In genomic region chr8:70816679-70817078, GRCm38 (mm10) we compare ENCODE assay signal across 7 mouse cellular contexts. TPM values are rescaled to one million over a fixed set of nuclear protein-coding genes. Genes with fewer than 3 reads are reported as not detected.
A peak's percentile ranks its signal among the peaks of the same experiment; 100 is the strongest.
DNase-seq lines count a peak whose midpoint lies in the region; ATAC-seq and TF ChIP-seq lines count a peak whose summit lies in the region.

No protein-coding gene starts in this region.

- no peaks in the 10 kb centered on the region for H3K79me3 ChIP-seq in C2C12 (ENCODE audit: low read depth)

- peaks cover 0 to 13% of the 10 kb centered on the region in 2 experiments; a peak in 3 of 4 replicates for H3K4me1 ChIP-seq in ES-E14 (ENCODE audit: control insufficient read depth in 2 of 2, insufficient read depth in 2 of 2, low read length in 2 of 2, poor library complexity in 1 of 2)
- H3K4me1 ChIP-seq in forebrain, postnatal 0 days (ENCODE audit: insufficient read depth), result no peaks in the 10 kb centered on the region
- H3K4me1 ChIP-seq in kidney, postnatal 0 days (replicated peaks; ENCODE audit: insufficient read depth, low read length), result no peaks in the 10 kb centered on the region

- DNase-seq in ES-E14 (ENCODE audit: low read depth, low spot score), result no peak
- DNase-seq in forebrain, postnatal 0 days, result no peak
- no peak for DNase-seq in kidney, postnatal 0 days (ENCODE audit: low spot score)
- DNase-seq in lung, postnatal 14 days, result peak; percentile 65
- peak; percentile 60 for DNase-seq in testis, postnatal 14 days (ENCODE audit: low spot score)

- H3K27ac ChIP-seq in ES-E14 (ENCODE audit: insufficient read depth, low read depth, low read length, poor library complexity, severe bottlenecking), result no peak overlapping the region
- H3K27ac ChIP-seq in forebrain, postnatal 0 days (ENCODE audit: low read depth, low read length), result no peak overlapping the region
- H3K27ac ChIP-seq in kidney, postnatal 0 days, result no peak overlapping the region

- 8% methylated on average over 30 of the region's 30 CpGs for WGBS in forebrain, postnatal 0 days
- 6% methylated on average over 30 of the region's 30 CpGs for WGBS in kidney, postnatal 0 days

- H3K9me3 ChIP-seq in ES-E14 (ENCODE audit: control insufficient read depth, insufficient read depth, low read depth, low read length), result no peaks in the 10 kb centered on the region
- 0 out of 2 replicates have a peak, but pooled peaks cover 5% of the 10 kb centered on the region for H3K9me3 ChIP-seq in forebrain, postnatal 0 days (ENCODE audit: low read length)
- no peaks in the 10 kb centered on the region for H3K9me3 ChIP-seq in kidney, postnatal 0 days (replicated peaks; ENCODE audit: low read length)

- H3K4me2 ChIP-seq in forebrain, postnatal 0 days (ENCODE audit: low read depth), result peak overlapping the region; percentile 15; the same call in 1 of the 2 replicates
- peak overlapping the region; percentile 42 for H3K4me2 ChIP-seq in kidney, postnatal 0 days (ENCODE audit: low read length)

- H3K4me3 ChIP-seq in C2C12 (ENCODE audit: insufficient read depth, poor library complexity, severe bottlenecking), result peak overlapping the region; percentile 23
- H3K4me3 ChIP-seq in ES-E14 (ENCODE audit: insufficient read depth in 1 of 2, low read depth in 1 of 2, low read length in 2 of 2, poor library complexity in 1 of 2, severe bottlenecking in 1 of 2), result peak overlapping the region; percentile 71 to 72
- no peak overlapping the region for H3K4me3 ChIP-seq in forebrain, postnatal 0 days (ENCODE audit: low read depth, low read length)
- no peak overlapping the region for H3K4me3 ChIP-seq in kidney, postnatal 0 days (replicated peaks; ENCODE audit: low read depth, low read length)

- H3K27me3 ChIP-seq in C2C12 (ENCODE audit: control insufficient read depth, insufficient read depth, insufficient read length), result no peaks in the 10 kb centered on the region
- peaks cover 14% of the 10 kb centered on the region for H3K27me3 ChIP-seq in forebrain, postnatal 0 days (ENCODE audit: insufficient read depth, low read length)
- H3K27me3 ChIP-seq in kidney, postnatal 0 days (ENCODE audit: insufficient read depth, low read length), result no peaks in the 10 kb centered on the region

- TF ChIP-seq CTCF in C2C12 (IDR thresholded peaks at IDR 0.05; ENCODE audit: control insufficient read depth, insufficient read depth, insufficient read length), result no peak
- TF ChIP-seq CTCF in forebrain, postnatal 0 days (IDR thresholded peaks at IDR 0.05; ENCODE audit: low read depth), result no peak
- no peak for TF ChIP-seq CTCF in kidney, postnatal 0 days (IDR thresholded peaks at IDR 0.05; ENCODE audit: low read depth)

- H3ac ChIP-seq in C2C12 (ENCODE audit: control insufficient read depth, insufficient read length, low read depth), result peak overlapping the region; percentile 80

- peak overlapping the region; percentile 38 for H3K9ac ChIP-seq in ES-E14 (ENCODE audit: insufficient read depth, low read depth, low read length, poor library complexity, severe bottlenecking)
- H3K9ac ChIP-seq in forebrain, postnatal 0 days, result no peak overlapping the region
- no peak overlapping the region for H3K9ac ChIP-seq in kidney, postnatal 0 days (ENCODE audit: low read depth, low read length)

- peak; percentile 12; the same call in 1 of the 2 replicates for ATAC-seq in forebrain, postnatal 0 days
- peak; percentile 56 for ATAC-seq in kidney, postnatal 0 days (replicated peaks; ENCODE audit: low FRiP score, low read depth)
- no peak for ATAC-seq in monocyte, adult 5-6 weeks (replicated peaks; ENCODE audit: insufficient number of reproducible peaks, low FRiP score, low TSS enrichment, poor library complexity, severe bottlenecking)

- in situ Hi-C loops in ES-E14 (cut with MboI; ENCODE audit: low sequenced_read_pairs in 2 of 2, unreplicated experiment in 2 of 2), result no loop called here

- H3K36me3 ChIP-seq in C2C12 (ENCODE audit: control insufficient read depth, insufficient read depth), result peaks cover 26% of the 10 kb centered on the region
- no peaks in the 10 kb centered on the region for H3K36me3 ChIP-seq in ES-E14 (ENCODE audit: control insufficient read depth, insufficient read depth, low read length, poor library complexity, severe bottlenecking)
- H3K36me3 ChIP-seq in forebrain, postnatal 0 days (ENCODE audit: insufficient read depth), result no peaks in the 10 kb centered on the region
- H3K36me3 ChIP-seq in kidney, postnatal 0 days (ENCODE audit: insufficient read depth, low read length), result no peaks in the 10 kb centered on the region

- peaks cover 11% of the 10 kb centered on the region for H3K79me2 ChIP-seq in C2C12 (ENCODE audit: control insufficient read depth, insufficient read depth)

TF ChIP-seq in C2C12, 6 proteins besides CTCF, POLR2A, EP300 and RAD21:
- no peak for TF ChIP-seq CEBPB (IDR thresholded peaks at IDR 0.05; ENCODE audit: low read depth)
- TF ChIP-seq MAX (IDR thresholded peaks at IDR 0.05), result no peak
- TF ChIP-seq USF1 (IDR thresholded peaks at IDR 0.05; ENCODE audit: low read depth), result no peak
- TF ChIP-seq MYOG (IDR thresholded peaks at IDR 0.05; ENCODE audit: control insufficient read depth, extremely low read depth, insufficient read length), result no peak
- no peak for TF ChIP-seq FOSL1 (IDR thresholded peaks at IDR 0.05; ENCODE audit: insufficient read depth, low read length, poor library complexity, severe bottlenecking)
- no peak for TF ChIP-seq MYOD1 (IDR thresholded peaks at IDR 0.05; ENCODE audit: control insufficient read depth, insufficient read length, low read depth)

TF ChIP-seq in ES-E14, 5 proteins besides CTCF, POLR2A, EP300 and RAD21:
- no peak for TF ChIP-seq ZC3H11A (IDR thresholded peaks at IDR 0.05; ENCODE audit: borderline replicate concordance, low read depth, low read length)
- no peak for TF ChIP-seq MAFK (IDR thresholded peaks at IDR 0.05; ENCODE audit: insufficient read depth, low read depth, low read length)
- no peak for TF ChIP-seq CHD2 (IDR thresholded peaks at IDR 0.05; ENCODE audit: low read depth, low read length)
- TF ChIP-seq ZNF384 (IDR thresholded peaks at IDR 0.05; ENCODE audit: low read depth, low read length), result no peak
- TF ChIP-seq HCFC1 (IDR thresholded peaks at IDR 0.05; ENCODE audit: borderline replicate concordance, insufficient read depth, low read length), result no peak
TF ChIP-seq in ES-E14: peak in this region for 0.

RNA-seq across cellular contexts. Expression of gene Il12rb1, which starts 8.4 kb away (rescaled TPM):
- 29.3 TPM for polyA plus RNA-seq in C2C12 (2012; fragmentation: generic; extraction: Trizol)
- 0.69 and 1.2 TPM in 2 replicates for total RNA-seq in ES-E14 (2012; rRNA removed)
- 0.05 TPM in 1 of 2 replicates, not detected in the other for total RNA-seq in forebrain, postnatal 0 days (2014; rRNA removed)
- polyA plus RNA-seq in forebrain, postnatal 0 days (2015; fragmentation: Nextera tagmentation; extraction: Ambion mirVana), result not detected in 2 replicates
- 0.09 and 0.13 TPM in 2 replicates for polyA plus RNA-seq in kidney, postnatal 0 days (2015; fragmentation: Nextera tagmentation; extraction: Ambion mirVana)
- total RNA-seq in monocyte, adult 5-6 weeks (2017), result 2.7 to 11.0 TPM (median 7.9 TPM) in 3 replicates

RNA-seq across cellular contexts. Expression of gene Mast3, which starts 11.8 kb away (rescaled TPM):
- 32.5 TPM for polyA plus RNA-seq in C2C12 (2012; fragmentation: generic; extraction: Trizol)
- 7.8 and 11.5 TPM in 2 replicates for total RNA-seq in ES-E14 (2012; rRNA removed)
- 26.2 and 60.0 TPM in 2 replicates for total RNA-seq in forebrain, postnatal 0 days (2014; rRNA removed)
- polyA plus RNA-seq in forebrain, postnatal 0 days (2015; fragmentation: Nextera tagmentation; extraction: Ambion mirVana), result 20.3 and 25.2 TPM in 2 replicates
- 8.4 and 10.2 TPM in 2 replicates for polyA plus RNA-seq in kidney, postnatal 0 days (2015; fragmentation: Nextera tagmentation; extraction: Ambion mirVana)
- total RNA-seq in monocyte, adult 5-6 weeks (2017), result 9.6 to 28.2 TPM (median 11.6 TPM) in 3 replicates

RNA-seq across cellular contexts. Expression of gene Arrdc2, which starts 22.8 kb away (rescaled TPM):
- polyA plus RNA-seq in C2C12 (2012; fragmentation: generic; extraction: Trizol), result 4.4 TPM
- total RNA-seq in ES-E14 (2012; rRNA removed), result 11.4 and 18.8 TPM in 2 replicates
- total RNA-seq in forebrain, postnatal 0 days (2014; rRNA removed), result 15.4 and 25.9 TPM in 2 replicates
- polyA plus RNA-seq in forebrain, postnatal 0 days (2015; fragmentation: Nextera tagmentation; extraction: Ambion mirVana), result 5.6 and 7.1 TPM in 2 replicates
- polyA plus RNA-seq in kidney, postnatal 0 days (2015; fragmentation: Nextera tagmentation; extraction: Ambion mirVana), result 6.8 and 7.5 TPM in 2 replicates
- 24.6 to 27.9 TPM (median 26.7 TPM) in 3 replicates for total RNA-seq in monocyte, adult 5-6 weeks (2017)

RNA-seq across cellular contexts. Expression of gene Pik3r2, which starts 40.2 kb away (rescaled TPM):
- polyA plus RNA-seq in C2C12 (2012; fragmentation: generic; extraction: Trizol), result 71.7 TPM
- 52.7 and 71.0 TPM in 2 replicates for total RNA-seq in ES-E14 (2012; rRNA removed)
- 160 and 170 TPM in 2 replicates for total RNA-seq in forebrain, postnatal 0 days (2014; rRNA removed)
- polyA plus RNA-seq in forebrain, postnatal 0 days (2015; fragmentation: Nextera tagmentation; extraction: Ambion mirVana), result 147 and 153 TPM in 2 replicates
- 43.8 and 47.2 TPM in 2 replicates for polyA plus RNA-seq in kidney, postnatal 0 days (2015; fragmentation: Nextera tagmentation; extraction: Ambion mirVana)
- 5.5 to 12.7 TPM (median 10.3 TPM) in 3 replicates for total RNA-seq in monocyte, adult 5-6 weeks (2017)

RNA-seq across cellular contexts. Expression of gene Kcnn1, which starts 46.4 kb away (rescaled TPM):
- 3.2 TPM for polyA plus RNA-seq in C2C12 (2012; fragmentation: generic; extraction: Trizol)
- total RNA-seq in ES-E14 (2012; rRNA removed), result 3.7 and 6.6 TPM in 2 replicates
- total RNA-seq in forebrain, postnatal 0 days (2014; rRNA removed), result 20.5 and 31.5 TPM in 2 replicates
- polyA plus RNA-seq in forebrain, postnatal 0 days (2015; fragmentation: Nextera tagmentation; extraction: Ambion mirVana), result 9.4 and 9.8 TPM in 2 replicates
- 4.2 and 5.5 TPM in 2 replicates for polyA plus RNA-seq in kidney, postnatal 0 days (2015; fragmentation: Nextera tagmentation; extraction: Ambion mirVana)
- total RNA-seq in monocyte, adult 5-6 weeks (2017), result not detected in 3 replicates

Comparison
In these comparisons a context has a peak if more than half of its experiments do, and no peak if none do; other contexts are left out.
1. H3K4me3 ChIP-seq: peak in C2C12 (single experiment) and ES-E14 (2 of 2); none in forebrain, postnatal 0 days (single experiment) and kidney, postnatal 0 days (single experiment).
2. DNase-seq: peak in lung, postnatal 14 days (single experiment) and testis, postnatal 14 days (single experiment); none in ES-E14 (single experiment), forebrain, postnatal 0 days (single experiment) and kidney, postnatal 0 days (single experiment).